Mouse (Mus musculus) heart, embryonic 11.5 days (tissue): Measurements from ENCODE around the gene AI661453. TPM values are rescaled to one million over a fixed set of nuclear protein-coding genes. Genes with fewer than 3 reads are reported as not detected.
A peak's percentile ranks its signal among the peaks of the same experiment; 100 is the strongest.
"Not testable (repeated sequence)": the region's sequence is repeated elsewhere in the genome, so short reads cannot be mapped to it uniquely, and the experiment has no call there.

Experiments
- ATAC-seq: fragments of 200-750 bp; cut with Nextera tagmentation; replicated peaks from 2 replicates; pipeline ENCODE4 v1.8.0; 2017; ENCODE audit warnings: moderate library complexity; ENCODE audit not compliant: insufficient number of reproducible peaks, low FRiP score, low TSS enrichment
- H3K27ac ChIP-seq: fragments of 300-500 bp; sonication (generic); 2 replicates; pipeline ENCODE4 v1.5.1; 2014; ENCODE audit warnings: mild to moderate bottlenecking, low read depth, low read length
- H3K27me3 ChIP-seq: fragments of 300-500 bp; sonication (generic); 2 replicates; pipeline ENCODE4 v1.6.1; 2014; ENCODE audit warnings: mild to moderate bottlenecking, low read length, mixed read lengths; ENCODE audit not compliant: control insufficient read depth, insufficient read depth
- H3K36me3 ChIP-seq: fragments of 300-500 bp; sonication (generic); 2 replicates; pipeline ENCODE4 v1.6.1; 2014; ENCODE audit warnings: mild to moderate bottlenecking, low read length, moderate library complexity, mixed read lengths; ENCODE audit not compliant: control insufficient read depth, insufficient read depth
- H3K4me1 ChIP-seq: fragments of 300-500 bp; sonication (generic); 2 replicates; pipeline ENCODE4 v1.6.1; 2014; ENCODE audit warnings: low read length; ENCODE audit not compliant: control insufficient read depth, insufficient read depth
- H3K4me2 ChIP-seq: fragments of 300-500 bp; sonication (generic); 2 replicates; pipeline ENCODE4 v1.6.1; 2014; ENCODE audit warnings: mild to moderate bottlenecking, moderate library complexity
- H3K4me3 ChIP-seq: fragments of 300-500 bp; sonication (generic); 2 replicates; pipeline ENCODE4 v1.5.1; 2014; ENCODE audit warnings: low read depth, low read length
- H3K9ac ChIP-seq: fragments of 300-500 bp; sonication (generic); 2 replicates; pipeline ENCODE4 v1.6.1; 2014; ENCODE audit warnings: mild to moderate bottlenecking, low read depth, low read length, moderate library complexity
- H3K9me3 ChIP-seq: fragments of 300-500 bp; sonication (generic); replicated peaks from 2 replicates; pipeline ENCODE4 v1.6.1; 2016; ENCODE audit warnings: low read length; ENCODE audit not compliant: control insufficient read depth
- WGBS: fragments of 180-500 bp; shearing (Covaris S2); extraction: QIAGEN DNeasy Blood & Tissue Kit; methylation state at CpG from one replicate; pipeline ENCODE4 v1.1.7; 2014; ENCODE audit not compliant: insufficient replicate concordance; 5-methylcytosine and 5-hydroxymethylcytosine counted together
- polyA plus RNA-seq: library from polyadenylated mRNA; unstranded; fragments of >200 nt; fragmentation: Nextera tagmentation; extraction: Ambion mirVana; gene quantifications from 2 replicates; pipeline ENCODE4 v1.2.1, GENCODE M21; 2014

AI661453 gene
- polyA plus RNA-seq, 1 experiment from 2014 or later: 1.2 TPM

DNA sequence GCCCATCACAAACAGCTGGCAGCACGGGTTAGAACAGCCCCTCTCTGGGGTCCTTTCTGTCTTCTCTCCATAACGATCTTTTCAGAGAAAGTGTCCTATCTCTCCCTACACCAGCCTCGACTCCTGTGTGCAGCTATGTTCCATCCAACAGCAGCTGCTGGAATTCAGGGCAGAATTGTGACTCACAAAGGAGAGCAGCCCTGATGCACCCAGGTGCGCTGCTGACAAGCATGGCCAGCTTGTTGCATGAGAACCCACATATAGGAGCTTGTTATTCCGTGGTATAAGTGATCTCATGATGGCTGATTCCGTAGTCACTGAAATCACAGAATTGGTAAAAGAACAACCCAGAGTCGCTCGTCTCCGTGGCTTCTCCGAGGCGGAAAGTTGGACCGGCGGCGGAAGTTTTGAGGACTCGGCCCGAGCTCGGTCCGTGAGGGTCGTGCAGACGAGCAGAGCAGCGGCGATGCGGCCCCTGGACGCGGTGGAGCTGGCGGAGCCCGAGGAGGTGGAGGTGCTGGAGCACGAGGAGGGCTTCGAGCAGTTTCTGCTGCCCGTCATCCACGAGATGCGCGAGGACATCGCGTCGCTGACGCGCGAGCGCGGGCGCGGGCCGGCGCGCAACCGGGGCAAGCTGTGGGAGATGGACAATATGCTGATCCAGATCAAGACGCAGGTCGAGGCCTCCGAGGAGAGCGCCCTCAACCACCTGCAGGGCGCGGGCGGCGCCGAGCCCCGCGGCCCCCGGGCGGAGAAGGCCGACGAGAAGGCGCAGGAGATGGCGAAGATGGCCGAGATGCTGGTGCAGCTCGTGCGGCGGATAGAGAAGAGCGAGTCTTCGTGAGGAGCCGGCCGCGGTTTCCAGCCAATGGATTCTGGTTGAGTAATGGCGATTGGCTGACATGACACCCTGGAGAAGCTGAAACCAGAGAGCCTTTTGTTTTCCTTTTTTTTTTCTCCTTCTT lies 26.2 kb upstream of the AI661453 start:
- H3K27ac ChIP-seq, H3K4me1 ChIP-seq, H3K9me3 ChIP-seq, H3K9ac ChIP-seq, ATAC-seq, H3K36me3 ChIP-seq: not testable (repeated sequence)
- WGBS: 3% methylated on average over 73 of the region's 74 CpGs
- H3K27me3 ChIP-seq: peaks cover 33% of the 10 kb centered on the region
- H3K4me2 ChIP-seq: peak overlapping the region; percentile 63
- peak overlapping the region; percentile 36 for H3K4me3 ChIP-seq

DNA sequence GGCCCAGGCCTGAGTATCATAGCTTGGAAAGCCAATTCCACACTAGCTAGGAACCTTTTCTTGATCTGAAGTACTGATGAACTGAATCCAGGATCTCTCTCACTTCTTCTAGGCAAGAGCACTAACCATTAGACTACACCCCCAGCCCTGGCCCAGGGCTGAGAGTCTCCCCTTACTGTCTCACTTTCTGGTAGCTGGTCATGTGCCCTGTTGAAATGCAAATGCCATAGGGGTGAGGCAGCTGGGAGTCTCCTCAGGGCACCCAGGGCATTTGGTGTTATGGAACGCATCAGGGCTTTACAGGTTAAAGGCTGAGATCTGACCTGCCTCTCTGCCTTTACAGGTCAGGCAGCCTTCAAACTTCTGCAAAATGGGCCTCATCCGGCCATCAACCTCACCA lies 16.2 kb upstream of the AI661453 start:
- no peak overlapping the region for H3K9ac ChIP-seq
- no peak overlapping the region for H3K4me2 ChIP-seq
- no peaks in the 10 kb centered on the region for H3K27me3 ChIP-seq
- H3K27ac ChIP-seq: no peak overlapping the region
- ATAC-seq: no peak
- H3K4me1 ChIP-seq: peaks cover 4% of the 10 kb centered on the region
- no peaks in the 10 kb centered on the region for H3K9me3 ChIP-seq
- no peak overlapping the region for H3K4me3 ChIP-seq
- WGBS: 70% methylated on average over 2 of the region's 2 CpGs
- H3K36me3 ChIP-seq: no peaks in the 10 kb centered on the region

DNA sequence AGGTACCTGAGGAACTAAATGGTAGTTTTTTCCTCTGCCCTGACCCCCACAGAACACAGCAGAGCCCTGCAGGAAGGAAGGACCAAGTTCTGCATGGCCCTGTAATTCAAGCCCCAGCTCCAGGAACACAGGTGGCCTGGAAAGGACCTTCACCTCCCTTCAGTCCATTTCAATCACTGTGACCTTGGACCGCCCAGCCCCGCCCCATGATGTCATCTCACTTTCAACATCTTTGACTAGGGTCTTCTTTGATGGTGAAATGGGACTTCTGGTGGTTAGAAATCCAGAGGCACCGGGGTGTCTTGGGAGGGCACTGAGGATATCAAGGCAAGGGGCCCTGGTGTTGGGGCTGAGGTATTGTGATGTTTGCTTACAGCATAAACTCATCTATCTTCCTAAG lies 14.8 kb upstream of the AI661453 start:
- no peak overlapping the region for H3K4me2 ChIP-seq
- peaks cover 4% of the 10 kb centered on the region for H3K4me1 ChIP-seq
- no peaks in the 10 kb centered on the region for H3K36me3 ChIP-seq
- H3K9me3 ChIP-seq: no peaks in the 10 kb centered on the region
- WGBS: 65% methylated on average over 3 of the region's 3 CpGs
- no peak overlapping the region for H3K27ac ChIP-seq
- H3K27me3 ChIP-seq: no peaks in the 10 kb centered on the region
- ATAC-seq: no peak
- H3K9ac ChIP-seq: no peak overlapping the region
- H3K4me3 ChIP-seq: no peak overlapping the region

DNA sequence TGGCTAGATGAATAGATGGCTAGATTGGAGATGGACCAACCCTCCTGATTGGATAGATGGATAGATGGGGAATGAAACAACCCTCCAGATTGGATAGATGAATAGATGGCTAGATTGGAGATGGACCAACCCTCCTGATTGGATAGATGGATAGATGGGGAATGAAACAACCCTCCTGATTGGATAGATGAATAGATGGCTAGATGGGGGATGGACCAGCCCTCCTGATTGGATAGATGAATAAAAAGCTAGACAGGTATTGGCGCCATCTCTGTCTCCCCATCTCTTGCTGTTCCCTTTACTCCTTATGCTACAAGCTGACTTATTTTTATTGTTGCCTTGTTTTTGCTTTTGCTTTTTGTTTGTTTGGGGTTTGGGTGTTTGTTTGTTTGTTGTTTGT lies 13.8 kb upstream of the AI661453 start:
- not testable (repeated sequence) for ATAC-seq, H3K4me3 ChIP-seq, H3K36me3 ChIP-seq, H3K9me3 ChIP-seq, H3K4me1 ChIP-seq, H3K27ac ChIP-seq, H3K4me2 ChIP-seq, H3K9ac ChIP-seq, H3K27me3 ChIP-seq
- WGBS: 65% methylated on average over 1 of the region's 1 CpGs

DNA sequence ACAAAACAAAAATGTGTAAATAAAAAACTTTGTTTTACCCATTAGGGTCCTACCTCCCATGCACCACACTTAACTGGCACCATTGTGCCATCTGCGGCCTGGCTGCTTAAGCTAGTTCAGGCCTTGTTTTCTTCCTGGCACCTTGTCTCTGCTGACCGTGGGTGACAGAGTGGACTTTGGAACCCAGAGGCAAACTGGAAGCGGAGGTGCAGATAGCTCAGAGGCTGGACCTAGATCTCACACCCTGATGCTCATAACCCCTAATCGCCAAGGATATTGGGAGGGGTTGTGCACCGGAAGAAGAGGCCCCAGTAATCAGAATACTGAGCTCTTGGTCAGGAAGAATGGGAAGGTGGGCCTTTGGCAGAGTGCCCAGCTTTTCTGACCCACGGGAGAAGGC lies 12.2 kb upstream of the AI661453 start:
- H3K4me1 ChIP-seq: peaks cover 13% of the 10 kb centered on the region
- no peak for ATAC-seq
- no peak overlapping the region for H3K9ac ChIP-seq
- no peak overlapping the region for H3K27ac ChIP-seq
- H3K9me3 ChIP-seq: no peaks in the 10 kb centered on the region
- 66% methylated on average over 6 of the region's 6 CpGs for WGBS
- H3K27me3 ChIP-seq: no peaks in the 10 kb centered on the region
- H3K4me2 ChIP-seq: no peak overlapping the region
- H3K4me3 ChIP-seq: no peak overlapping the region
- H3K36me3 ChIP-seq: no peaks in the 10 kb centered on the region

DNA sequence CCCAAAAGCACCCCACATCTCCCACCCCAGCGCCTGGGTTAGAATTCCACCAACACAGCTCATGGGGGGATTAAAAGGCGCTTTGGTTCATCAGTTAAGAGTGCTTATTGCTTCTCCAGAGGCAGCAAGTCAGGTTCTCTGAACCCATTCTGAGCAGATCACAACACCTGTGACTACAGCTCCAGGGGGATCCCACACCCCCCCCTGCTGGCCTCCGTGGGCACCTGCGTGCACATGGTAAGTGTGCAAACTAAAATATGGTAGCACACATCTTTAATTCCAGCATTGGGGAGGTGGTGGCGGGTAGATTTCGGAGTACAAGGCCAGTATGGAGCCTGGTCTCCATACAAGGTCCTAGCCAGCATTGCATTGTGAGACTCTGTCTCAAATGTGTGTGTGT lies 9.1 kb upstream of the AI661453 start:
- 53% methylated on average over 6 of the region's 6 CpGs for WGBS
- no peak overlapping the region for H3K27ac ChIP-seq

DNA sequence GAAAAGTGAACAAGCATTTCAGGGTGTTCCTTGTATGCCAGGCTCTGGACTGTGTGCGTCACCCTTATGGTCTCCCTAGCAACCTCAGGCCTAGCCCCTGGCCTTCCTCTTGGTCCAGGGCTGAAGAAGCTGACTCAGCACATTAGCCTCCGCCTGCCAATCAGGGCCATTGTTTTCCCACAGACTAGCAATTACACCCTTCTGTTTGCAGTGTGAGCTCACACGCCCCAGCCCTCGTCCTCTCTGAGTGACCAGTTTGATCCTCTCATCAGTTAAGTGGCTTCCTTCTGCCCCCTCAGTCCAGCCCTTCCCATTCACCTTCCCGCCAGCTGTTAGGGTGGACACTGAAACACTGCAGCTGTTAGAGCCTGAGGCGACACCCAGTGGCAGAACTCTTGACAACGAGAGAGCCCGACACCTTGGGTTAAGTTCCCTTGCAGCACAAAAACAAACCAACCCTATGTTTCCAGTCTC lies 7.5 kb upstream of the AI661453 start:
- Histone ChIP-seq H3K27me3 (no peaks in the 10 kb centered on the region), H3K4me3 (no peak overlapping the region), H3K36me3 (no peaks in the 10 kb centered on the region), H3K9ac (0 out of 2 replicates have a peak overlapping the region, but pooled peaks have one; percentile 1), H3K9me3 (no peaks in the 10 kb centered on the region), H3K4me1 (peaks cover 15% of the 10 kb centered on the region), H3K27ac (no peak overlapping the region), H3K4me2 (peak overlapping the region; percentile 33)
- 0 out of 2 replicates have a peak, but pooled peaks have one; percentile 27 for ATAC-seq
- 10% methylated on average over 8 of the region's 8 CpGs for WGBS

More for the DNA sequence above, 9.1 kb upstream of the AI661453 start:
- Histone ChIP-seq H3K4me1 (peaks cover 15% of the 10 kb centered on the region), H3K9ac (no peak overlapping the region), H3K4me2 (no peak overlapping the region), H3K4me3 (no peak overlapping the region), H3K27me3 (no peaks in the 10 kb centered on the region), H3K9me3 (no peaks in the 10 kb centered on the region), H3K36me3 (no peaks in the 10 kb centered on the region)
- no peak for ATAC-seq

DNA sequence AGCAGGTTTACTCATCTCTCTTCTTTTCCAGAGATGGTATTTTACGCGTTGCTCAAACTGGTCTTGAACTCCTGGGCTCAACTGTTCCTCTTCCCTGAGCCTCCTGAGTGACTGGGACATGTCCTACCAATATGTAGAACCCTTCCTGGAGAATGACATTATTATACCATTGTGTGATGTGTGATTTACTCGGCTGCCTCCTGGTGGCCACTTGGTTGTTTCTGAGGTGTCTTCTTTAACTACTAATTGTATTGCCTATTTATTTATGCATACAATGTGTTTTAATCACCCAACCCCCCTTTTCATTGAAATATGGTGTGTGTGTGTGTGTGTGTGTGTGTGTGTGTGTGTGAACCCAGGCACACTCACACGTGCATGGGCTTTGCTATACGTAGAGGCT lies 5.6 kb upstream of the AI661453 start:
- no peak for ATAC-seq
- Histone ChIP-seq H3K36me3 (no peaks in the 10 kb centered on the region), H3K4me2 (no peak overlapping the region), H3K4me3 (no peak overlapping the region), H3K27me3 (no peaks in the 10 kb centered on the region), H3K4me1 (peaks cover 11% of the 10 kb centered on the region; the same call in 1 of the 2 replicates), H3K9ac (no peak overlapping the region), H3K27ac (no peak overlapping the region), H3K9me3 (no peaks in the 10 kb centered on the region)
- WGBS: 60% methylated on average over 5 of the region's 5 CpGs
